Mouse (Mus musculus): ENCODE data around the gene Reck. TPM values are rescaled to one million over a fixed set of nuclear protein-coding genes. Genes with fewer than 3 reads are reported as not detected.

The Reck gene
- polyA plus RNA-seq, 1 experiment: 2.0 TPM

DNA sequence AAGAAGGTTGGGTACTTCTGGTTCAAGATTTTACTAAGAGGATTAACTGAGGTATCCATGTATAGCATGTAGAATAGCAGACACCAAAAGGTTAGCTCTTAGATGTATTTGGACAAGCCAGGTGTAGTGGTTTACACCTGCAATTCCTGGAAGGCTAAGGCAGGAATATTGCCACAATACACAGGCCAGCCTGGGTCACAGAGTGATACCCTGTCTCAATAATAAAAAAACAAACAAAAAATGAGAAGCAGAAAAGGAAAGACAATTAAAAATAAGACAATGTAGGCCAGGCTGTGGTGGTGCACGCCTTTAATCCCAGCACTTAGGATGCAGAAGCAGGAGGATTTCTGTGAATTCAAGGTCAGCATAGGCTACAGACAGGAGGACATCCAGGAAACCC lies 1.9 kb downstream of the Reck start:
- Histone ChIP-seq H3K4me3 (ENCODE audit: insufficient read depth, low read depth, low read length) (no peak overlapping the region), H3K27ac (replicated peaks; ENCODE audit: low read depth, low read length) (no peak overlapping the region), H3K4me1 (ENCODE audit: control insufficient read depth, insufficient read depth, insufficient read length, low read length) (no peaks in the 10 kb centered on the region; the same call in 1 of the 2 replicates)

DNA sequence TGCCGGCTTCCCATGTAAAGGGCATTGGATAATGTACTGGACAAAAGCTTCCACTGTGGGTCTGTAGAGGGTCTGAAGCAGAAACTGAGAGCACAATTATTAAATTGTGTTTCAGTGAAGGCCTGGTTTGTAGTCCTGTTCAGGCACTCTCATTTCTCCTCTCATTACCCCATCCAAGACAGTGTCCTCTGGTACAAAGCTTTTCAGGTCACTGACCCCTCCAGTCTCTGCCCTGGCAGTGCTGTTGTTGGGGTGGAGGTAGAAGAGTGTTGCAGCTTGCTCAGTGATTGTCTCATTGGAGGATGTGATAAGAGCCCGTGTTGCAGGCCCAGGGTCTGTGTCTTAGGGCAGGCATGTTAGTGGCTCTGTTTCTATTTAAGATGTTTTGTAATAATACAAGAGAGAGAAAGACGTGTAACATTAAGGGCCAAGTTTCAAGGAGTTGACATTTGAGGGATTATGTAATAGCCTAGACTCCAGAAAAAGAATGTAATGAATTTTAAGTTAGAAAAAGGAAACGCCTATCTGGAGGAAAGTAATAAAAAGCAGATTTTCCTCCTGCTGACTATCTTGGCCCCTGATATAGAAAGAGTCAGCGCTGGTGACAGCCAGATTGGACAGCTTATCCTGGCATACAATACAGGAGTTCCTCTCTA lies 2.9 kb downstream of the Reck start:
- Histone ChIP-seq H3K27ac (replicated peaks; ENCODE audit: low read depth, low read length) (no peak overlapping the region), H3K4me1 (ENCODE audit: control insufficient read depth, insufficient read depth, insufficient read length, low read length) (no peaks in the 10 kb centered on the region; the same call in 1 of the 2 replicates), H3K4me3 (ENCODE audit: insufficient read depth, low read depth, low read length) (no peak overlapping the region)

DNA sequence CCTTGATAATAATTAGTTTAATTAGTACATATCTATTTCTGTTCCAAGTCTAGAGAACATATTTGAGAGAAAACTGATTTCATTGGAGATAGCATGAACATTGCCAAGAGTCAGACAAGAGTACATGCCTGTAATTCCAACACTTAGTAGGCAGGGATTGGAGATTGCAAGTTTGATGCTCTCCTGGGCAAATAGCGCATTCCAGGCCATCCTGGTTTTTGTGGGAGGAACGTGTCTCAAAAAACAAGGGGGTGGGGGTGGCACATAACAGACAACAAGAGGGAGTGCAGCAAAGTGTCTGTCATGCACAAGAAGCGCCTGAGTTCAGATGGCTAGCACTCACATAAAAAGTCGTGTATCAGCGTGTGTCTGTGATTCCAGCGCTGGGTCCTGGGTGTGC lies 4.2 kb downstream of the Reck start:
- H3K4me1 ChIP-seq (ENCODE audit: control insufficient read depth, insufficient read depth, insufficient read length, low read length): no peaks in the 10 kb centered on the region; the same call in 1 of the 2 replicates
- no peak overlapping the region for H3K4me3 ChIP-seq (ENCODE audit: insufficient read depth, low read depth, low read length)
- H3K27ac ChIP-seq (replicated peaks; ENCODE audit: low read depth, low read length): no peak overlapping the region

DNA sequence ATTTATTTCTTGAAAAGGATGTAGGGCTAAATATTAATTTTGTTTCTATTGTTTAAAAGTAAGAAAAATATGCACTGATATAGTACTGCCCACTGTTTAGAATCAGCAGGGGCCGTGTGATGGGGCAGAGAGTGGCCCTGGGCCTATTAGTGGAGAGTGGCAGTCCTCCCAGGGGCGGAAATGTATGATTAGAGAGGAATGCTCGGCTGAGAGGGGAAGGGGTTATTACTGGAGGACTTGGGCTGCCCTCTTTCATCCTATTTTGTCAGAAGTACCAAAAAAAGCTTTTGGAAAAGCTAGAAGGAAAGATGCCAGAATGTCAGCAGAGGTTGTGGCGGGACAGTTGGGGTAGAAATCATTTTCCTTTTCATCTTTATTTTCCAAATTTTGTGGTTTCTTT lies 8.9 kb downstream of the Reck start:
- no peaks in the 10 kb centered on the region for H3K4me1 ChIP-seq (ENCODE audit: control insufficient read depth, insufficient read depth, insufficient read length, low read length)
- no peak overlapping the region for H3K4me3 ChIP-seq (ENCODE audit: insufficient read depth, low read depth, low read length)
- no peak overlapping the region for H3K27ac ChIP-seq (replicated peaks; ENCODE audit: low read depth, low read length)

DNA sequence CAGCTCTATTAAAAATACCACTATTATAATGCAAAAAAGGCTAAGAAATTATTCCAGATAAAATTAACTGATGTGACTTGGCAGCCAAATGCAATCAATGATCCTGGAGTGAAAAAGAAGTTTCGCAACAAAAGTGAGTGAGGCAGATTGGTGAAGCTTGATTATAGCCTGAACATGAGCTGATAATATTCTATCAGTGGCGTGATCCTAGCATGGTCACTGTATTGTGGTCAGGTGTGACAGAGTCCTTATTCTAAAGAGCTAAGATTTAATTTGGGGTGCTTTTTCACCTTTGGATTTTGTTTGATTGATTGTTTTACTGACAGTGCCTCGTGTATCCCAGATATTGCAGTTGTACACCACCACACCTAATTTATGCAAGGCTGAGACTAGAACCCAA lies 15.9 kb downstream of the Reck start:
- no peak overlapping the region for H3K27ac ChIP-seq (replicated peaks; ENCODE audit: low read depth, low read length)
- no peak overlapping the region for H3K4me3 ChIP-seq (ENCODE audit: insufficient read depth, low read depth, low read length)
- no peaks in the 10 kb centered on the region for H3K4me1 ChIP-seq (ENCODE audit: control insufficient read depth, insufficient read depth, insufficient read length, low read length)

DNA sequence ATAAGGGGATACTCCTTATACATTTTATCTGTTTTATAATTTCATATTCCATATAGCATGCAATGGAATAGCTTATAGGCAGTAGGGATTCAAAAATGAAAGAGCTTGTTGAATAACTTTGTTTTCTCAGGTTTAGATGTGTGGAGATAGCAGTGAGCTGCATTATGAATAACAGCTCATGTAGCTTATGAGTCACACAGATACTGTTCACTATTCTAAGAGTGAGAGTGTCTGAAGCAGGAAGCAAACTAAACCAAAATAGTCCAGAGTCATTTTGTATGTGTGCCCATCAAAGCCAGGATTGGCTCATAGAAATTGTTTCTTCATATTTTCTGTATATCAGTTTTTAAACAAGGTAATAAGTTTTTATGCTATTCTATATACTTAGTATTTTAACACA lies 21.9 kb downstream of the Reck start:
- Histone ChIP-seq H3K27ac (replicated peaks; ENCODE audit: low read depth, low read length) (no peak overlapping the region), H3K4me3 (ENCODE audit: insufficient read depth, low read depth, low read length) (no peak overlapping the region), H3K4me1 (ENCODE audit: control insufficient read depth, insufficient read depth, insufficient read length, low read length) (no peaks in the 10 kb centered on the region)

DNA sequence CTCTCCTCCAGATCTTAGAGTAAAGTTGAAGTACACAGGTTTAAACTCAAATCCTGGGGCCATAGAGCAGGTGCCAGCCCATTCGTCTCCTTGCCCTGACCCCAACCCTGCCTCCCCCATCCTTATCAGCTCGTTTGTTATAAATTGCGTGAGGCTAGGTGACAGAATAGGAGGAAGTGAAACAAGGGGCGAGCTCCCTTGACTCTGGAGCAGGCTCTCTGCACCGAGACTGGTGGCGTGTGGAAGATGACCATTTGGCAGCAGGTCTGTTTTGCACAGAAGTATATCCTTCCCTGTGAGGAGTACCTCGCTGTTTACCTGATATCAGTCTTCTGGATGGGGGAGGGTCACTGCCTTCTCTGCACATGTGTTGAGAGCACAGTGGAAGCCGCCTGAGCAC lies 23.9 kb downstream of the Reck start:
- Histone ChIP-seq H3K27ac (replicated peaks; ENCODE audit: low read depth, low read length) (no peak overlapping the region), H3K4me3 (ENCODE audit: insufficient read depth, low read depth, low read length) (no peak overlapping the region), H3K4me1 (ENCODE audit: control insufficient read depth, insufficient read depth, insufficient read length, low read length) (no peaks in the 10 kb centered on the region)

DNA sequence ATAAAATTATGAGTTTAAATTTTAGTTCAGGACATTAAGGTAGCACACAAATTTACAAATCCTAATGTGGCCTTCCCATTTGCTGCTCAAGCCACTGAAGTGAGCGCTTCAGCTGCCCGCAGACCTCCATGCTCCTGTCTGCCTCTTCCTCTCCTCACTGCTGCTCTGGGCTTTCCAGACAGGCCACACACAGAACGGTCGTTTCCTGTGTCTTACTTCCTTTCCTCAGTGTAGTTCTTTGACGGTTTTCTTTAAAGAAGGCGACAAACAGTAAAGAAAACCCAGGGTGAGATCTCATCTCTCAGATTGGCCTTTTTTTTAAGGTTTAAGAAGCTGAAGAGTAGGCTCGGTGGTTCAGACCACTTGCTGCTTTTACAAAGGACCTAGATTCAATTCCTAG lies 28.4 kb downstream of the Reck start:
- Histone ChIP-seq H3K4me3 (ENCODE audit: insufficient read depth, low read depth, low read length) (no peak overlapping the region), H3K27ac (replicated peaks; ENCODE audit: low read depth, low read length) (no peak overlapping the region), H3K4me1 (ENCODE audit: control insufficient read depth, insufficient read depth, insufficient read length, low read length) (no peaks in the 10 kb centered on the region)

DNA sequence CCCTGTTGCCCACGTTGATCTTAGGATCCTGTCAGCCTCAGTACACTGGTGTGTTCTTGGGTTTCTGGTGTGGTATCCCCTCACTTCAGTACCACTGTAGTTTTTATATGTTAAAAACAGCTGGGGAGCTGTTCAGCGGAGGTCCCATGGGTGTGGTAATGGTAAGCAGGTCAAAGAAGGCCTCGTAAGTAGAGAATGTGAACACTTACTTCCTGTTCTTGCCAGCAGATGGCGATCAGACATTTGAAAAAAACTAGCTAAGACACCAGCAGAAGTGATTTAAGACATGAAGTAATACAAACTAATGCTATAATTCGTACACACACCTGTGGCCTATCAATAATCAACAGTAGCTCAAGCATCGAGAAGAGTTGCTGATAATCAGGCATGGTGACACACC lies 31.1 kb downstream of the Reck start:
- Histone ChIP-seq H3K4me1 (ENCODE audit: control insufficient read depth, insufficient read depth, insufficient read length, low read length) (no peaks in the 10 kb centered on the region), H3K4me3 (ENCODE audit: insufficient read depth, low read depth, low read length) (no peak overlapping the region), H3K27ac (replicated peaks; ENCODE audit: low read depth, low read length) (no peak overlapping the region)

DNA sequence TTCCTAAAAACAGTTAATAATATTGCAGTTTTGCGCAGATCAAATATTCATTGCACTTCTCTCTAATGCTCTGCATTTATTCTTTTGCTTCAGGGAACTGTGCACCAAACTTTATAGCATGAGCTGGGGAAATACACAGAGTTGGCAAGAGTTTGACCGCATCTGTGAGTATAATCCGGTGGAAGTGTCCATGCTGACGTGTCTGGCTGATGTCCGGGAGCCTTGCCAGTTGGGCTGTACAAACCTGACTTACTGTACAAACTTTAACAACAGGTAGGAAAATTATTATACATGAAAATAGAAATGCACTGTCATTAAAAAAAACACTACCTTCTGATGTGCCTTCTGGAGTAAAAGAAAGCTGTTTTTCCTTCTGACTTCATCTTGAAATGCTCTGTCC lies 42.9 kb downstream of the Reck start:
- Histone ChIP-seq H3K27ac (replicated peaks; ENCODE audit: low read depth, low read length) (no peak overlapping the region), H3K4me1 (ENCODE audit: control insufficient read depth, insufficient read depth, insufficient read length, low read length) (no peaks in the 10 kb centered on the region), H3K4me3 (ENCODE audit: insufficient read depth, low read depth, low read length) (no peak overlapping the region)

DNA sequence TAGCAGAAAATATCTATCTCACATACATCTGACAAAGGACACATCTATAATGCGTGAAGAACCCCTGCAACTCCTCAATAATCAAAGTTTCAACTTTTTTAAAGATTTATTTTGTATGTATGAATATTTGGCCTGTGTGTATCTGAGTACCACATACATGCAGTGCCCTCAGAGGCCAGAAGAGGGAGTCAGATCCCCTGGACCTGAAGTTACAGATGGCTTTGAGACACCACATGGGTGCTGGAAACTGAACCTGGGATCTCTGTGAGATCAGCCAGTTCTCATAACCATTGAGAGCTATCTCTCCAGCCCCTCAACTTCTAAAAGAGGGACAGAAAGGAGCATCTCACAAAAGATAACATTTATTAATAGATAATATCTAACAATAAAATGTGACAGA lies 45.3 kb downstream of the Reck start:
- no peak overlapping the region for H3K27ac ChIP-seq (replicated peaks; ENCODE audit: low read depth, low read length)
- no peaks in the 10 kb centered on the region for H3K4me1 ChIP-seq (ENCODE audit: control insufficient read depth, insufficient read depth, insufficient read length, low read length)
- H3K4me3 ChIP-seq (ENCODE audit: insufficient read depth, low read depth, low read length): no peak overlapping the region

DNA sequence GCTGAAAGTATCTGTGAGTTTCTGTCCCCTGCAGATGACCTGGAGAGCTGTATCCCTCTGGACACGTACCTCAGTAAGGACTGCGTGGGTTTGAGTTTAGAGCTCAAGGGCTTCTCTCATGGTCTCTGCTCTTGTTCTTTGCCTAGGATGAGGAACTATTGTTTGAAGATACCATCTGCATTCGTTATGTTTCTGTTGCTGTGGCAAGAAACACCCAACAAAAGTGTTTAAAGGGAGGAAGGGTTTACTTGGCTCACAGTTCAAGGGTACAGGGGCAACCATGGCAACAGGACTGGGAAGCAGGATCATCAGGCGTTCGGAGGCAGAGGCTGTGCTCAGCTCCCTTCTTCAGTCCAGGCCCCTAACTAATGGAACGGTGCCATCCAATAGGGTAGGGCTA lies 49.8 kb downstream of the Reck start:
- no peaks in the 10 kb centered on the region for H3K4me1 ChIP-seq (ENCODE audit: control insufficient read depth, insufficient read depth, insufficient read length, low read length)
- no peak overlapping the region for H3K27ac ChIP-seq (replicated peaks; ENCODE audit: low read depth, low read length)
- no peak overlapping the region for H3K4me3 ChIP-seq (ENCODE audit: insufficient read depth, low read depth, low read length)

DNA sequence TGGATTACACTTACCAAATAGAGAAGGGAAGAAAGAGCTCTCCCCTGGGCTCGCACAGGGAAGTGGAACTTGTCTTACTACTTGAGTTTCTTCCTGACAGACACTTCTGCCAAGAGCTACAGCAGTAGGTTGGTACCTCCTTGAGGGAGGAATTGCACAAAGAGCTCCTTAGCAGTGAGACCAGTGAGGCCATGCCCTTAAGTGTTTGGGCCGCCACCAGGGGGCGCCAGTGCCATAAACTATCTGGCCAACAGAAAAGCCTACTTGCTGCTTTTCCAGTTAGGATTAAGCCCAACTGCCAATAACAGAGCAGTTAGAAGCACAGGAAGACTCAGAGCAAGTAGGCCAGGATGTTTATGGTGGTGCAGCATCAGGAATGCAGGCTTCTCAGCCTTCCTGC lies 50.4 kb downstream of the Reck start:
- no peak overlapping the region for H3K27ac ChIP-seq (replicated peaks; ENCODE audit: low read depth, low read length)
- no peaks in the 10 kb centered on the region for H3K4me1 ChIP-seq (ENCODE audit: control insufficient read depth, insufficient read depth, insufficient read length, low read length)
- no peak overlapping the region for H3K4me3 ChIP-seq (ENCODE audit: insufficient read depth, low read depth, low read length)

DNA sequence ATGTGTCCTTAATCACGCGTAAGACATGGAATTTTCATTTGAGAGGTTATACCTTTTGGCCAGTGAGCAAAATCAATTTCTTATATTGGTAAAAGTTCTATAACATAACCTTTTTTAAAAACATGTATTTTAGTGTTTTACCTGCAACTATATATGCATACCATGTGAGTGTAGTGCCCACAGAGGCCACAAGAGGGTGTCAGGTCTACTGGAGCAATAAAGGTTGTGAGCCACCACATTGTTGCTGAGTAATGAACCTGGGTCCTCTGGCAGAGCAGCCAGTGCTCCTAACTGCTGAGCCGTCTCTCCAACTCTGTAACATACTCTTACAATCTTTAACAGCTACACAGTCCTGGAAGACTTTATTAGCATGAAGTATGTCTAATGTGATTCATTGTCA lies 52.5 kb downstream of the Reck start:
- Histone ChIP-seq H3K4me1 (ENCODE audit: control insufficient read depth, insufficient read depth, insufficient read length, low read length) (no peaks in the 10 kb centered on the region), H3K4me3 (ENCODE audit: insufficient read depth, low read depth, low read length) (no peak overlapping the region), H3K27ac (replicated peaks; ENCODE audit: low read depth, low read length) (no peak overlapping the region)

DNA sequence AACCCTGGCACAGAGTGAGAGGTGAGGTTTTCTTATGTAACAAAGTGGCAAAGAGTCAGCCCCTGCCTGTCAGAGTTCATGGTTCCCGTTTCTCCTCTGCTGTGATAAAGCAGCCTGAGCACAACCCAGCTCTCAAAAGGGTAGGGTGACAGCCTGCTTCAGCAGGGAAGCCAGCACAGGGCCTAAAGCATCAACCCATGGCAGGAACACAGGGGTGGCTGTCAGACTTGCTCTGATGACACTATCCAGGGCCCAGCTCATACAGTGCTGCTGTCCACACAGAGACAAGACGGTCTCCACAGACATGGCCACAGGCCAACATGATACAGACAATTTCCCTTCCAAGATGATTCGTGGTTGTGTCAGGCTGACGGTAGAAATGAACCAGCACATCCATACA lies 56.5 kb downstream of the Reck start:
- H3K4me3 ChIP-seq (ENCODE audit: insufficient read depth, low read depth, low read length): no peak overlapping the region
- H3K4me1 ChIP-seq (ENCODE audit: control insufficient read depth, insufficient read depth, insufficient read length, low read length): no peaks in the 10 kb centered on the region
- no peak overlapping the region for H3K27ac ChIP-seq (replicated peaks; ENCODE audit: low read depth, low read length)

DNA sequence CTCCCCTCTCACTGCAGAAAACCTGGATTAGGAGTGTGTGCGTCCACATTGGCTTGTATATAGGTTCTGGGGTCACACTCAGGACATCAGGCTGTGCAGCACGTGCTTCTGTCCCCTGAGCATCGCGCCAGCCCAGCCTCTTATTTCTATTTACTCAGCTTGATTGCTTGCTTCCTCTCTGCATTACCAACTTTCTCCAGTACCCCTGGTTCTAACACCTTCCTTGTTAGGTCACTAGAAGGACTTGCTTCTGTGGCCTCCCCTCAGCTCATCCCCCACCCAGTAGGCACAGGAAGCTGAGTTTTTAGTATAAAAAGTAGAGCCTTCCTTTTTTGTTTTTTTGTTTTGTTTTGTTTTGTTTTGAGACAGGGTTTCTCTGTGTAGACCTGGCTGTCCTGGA lies 60.9 kb downstream of the Reck start:
- no peak overlapping the region for H3K4me3 ChIP-seq (ENCODE audit: insufficient read depth, low read depth, low read length)
- no peaks in the 10 kb centered on the region for H3K4me1 ChIP-seq (ENCODE audit: control insufficient read depth, insufficient read depth, insufficient read length, low read length)

More for the DNA sequence above, 60.9 kb downstream of the Reck start:
- H3K27ac ChIP-seq (replicated peaks; ENCODE audit: low read depth, low read length): no peak overlapping the region
